Mouse (Mus musculus) right cerebral cortex, postnatal 10 days (tissue): Measurements from ENCODE around the gene Psenen.
A peak's percentile ranks its signal among the peaks of the same experiment; 100 is the strongest.

Experiments used
- DNase-seq, 2 experiments: peaks; one replicate each; pipeline ENCODE4 v3.0.0; 2021; ENCODE audit warnings: low spot score in 2 of 2

Psenen gene

DNA sequence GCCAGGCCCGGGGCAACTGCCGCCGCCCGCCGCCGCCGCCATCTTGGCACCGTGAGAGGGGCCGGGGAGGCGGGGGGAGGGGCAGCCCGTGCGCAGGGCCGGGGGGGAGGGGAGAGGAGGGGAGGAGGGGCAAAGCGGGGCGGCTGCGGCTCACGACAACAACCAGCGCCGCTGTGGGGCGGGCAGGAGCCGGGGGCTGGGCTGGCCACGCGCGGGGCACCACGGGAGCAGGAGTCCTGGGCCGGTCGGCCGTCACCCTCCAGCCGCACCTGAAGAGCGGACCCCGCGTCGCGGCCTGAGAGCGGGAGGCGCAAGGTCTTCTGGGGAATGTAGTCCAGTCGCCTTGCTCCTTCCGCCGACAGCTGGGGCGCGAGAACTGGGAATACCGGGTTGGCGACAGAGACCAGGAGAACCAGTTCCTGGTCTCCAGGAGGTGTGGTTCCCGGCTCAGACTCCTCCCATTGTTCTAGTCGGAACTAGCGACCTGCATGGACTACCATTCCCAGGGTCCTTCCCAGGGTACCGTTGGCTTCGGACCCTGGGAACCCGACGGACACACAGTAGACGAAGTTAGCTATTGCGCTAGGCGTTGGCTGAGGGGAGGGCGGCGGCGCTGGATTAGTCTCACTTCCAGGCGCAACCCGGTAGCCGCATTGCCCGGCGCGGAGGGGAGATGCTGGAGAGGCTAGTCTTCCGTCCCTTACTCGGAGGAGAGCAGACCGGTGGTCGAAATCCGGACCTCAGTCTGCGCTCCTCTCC lies 25.4 kb upstream of the Psenen start, which contains the start of gene Kmt2b:
TSS of gene Kmt2b (minus strand) at position 51 of the 759 bp plus-strand sequence.
- peak; percentile 98 for DNase-seq

DNA sequence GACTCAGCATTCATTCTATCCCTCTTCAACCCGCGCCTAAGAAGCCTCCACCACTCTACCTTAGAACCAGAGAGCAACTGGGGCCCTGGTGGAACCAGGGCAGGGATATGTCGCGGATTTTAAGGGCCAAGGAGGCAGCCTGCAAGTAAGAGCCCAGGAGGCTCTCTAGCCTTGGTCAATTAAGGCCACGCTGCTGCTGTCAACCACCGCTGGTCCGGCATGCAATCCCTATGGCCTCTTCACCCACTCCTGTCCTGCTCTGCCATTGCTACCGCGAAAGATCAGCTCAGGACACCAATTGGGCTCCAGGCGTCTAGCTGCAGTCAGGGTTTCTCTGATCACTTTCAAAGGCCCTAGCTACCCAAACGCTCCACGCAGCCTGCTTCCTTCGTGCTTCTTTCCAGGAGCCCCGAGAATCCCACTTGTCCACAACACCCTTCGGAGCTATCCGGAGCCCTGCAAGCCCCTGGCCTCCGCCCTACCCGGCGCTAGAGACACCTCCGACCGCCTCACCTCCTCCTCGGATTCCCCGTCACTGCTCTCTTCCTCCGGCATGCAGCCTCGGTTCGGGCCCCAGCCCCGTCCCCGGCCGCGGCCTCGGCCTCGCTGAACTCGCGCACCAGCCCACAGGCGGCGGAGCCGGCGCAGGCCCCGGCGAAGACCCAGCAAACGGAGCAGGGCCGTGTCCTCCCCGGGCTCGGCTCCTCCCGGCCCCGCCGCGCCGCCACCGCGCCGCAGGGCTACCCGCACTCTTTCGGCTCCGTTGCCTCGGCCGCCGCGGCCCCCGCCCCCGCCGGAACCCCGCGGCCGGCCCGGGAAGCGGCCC lies 24.6 kb upstream of the Psenen start:
- peak in 1 of 2 experiments; percentile 60 for DNase-seq

DNA sequence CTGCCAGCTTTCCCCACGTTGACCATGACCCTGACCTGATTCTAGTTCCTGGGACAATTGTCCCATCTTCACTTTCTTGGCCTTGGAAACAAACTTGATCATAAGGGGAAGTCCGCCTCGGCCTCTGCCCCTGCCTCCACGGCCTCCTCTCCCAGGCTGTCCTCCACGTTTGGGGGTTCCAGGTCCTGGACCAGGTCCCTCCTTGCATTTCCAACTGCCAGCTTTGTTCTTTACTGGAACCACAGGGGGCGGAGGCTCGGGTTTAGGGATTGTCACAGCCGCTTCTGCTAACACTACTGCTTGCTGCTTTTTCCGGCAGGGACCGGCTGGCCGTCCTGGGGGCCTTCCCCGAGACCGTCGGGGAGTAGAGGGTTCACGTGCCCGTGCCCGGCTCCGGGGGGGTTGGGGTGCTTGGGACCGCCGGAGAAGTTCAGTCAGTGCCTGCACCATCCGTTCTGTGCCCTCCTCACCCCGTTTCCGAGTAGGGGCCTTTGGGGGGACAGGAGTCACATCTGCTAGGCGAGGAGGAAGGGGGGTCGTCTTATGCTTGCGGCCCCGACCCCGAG lies 23.1 kb upstream of the Psenen start:
- DNase-seq = no peak

DNA sequence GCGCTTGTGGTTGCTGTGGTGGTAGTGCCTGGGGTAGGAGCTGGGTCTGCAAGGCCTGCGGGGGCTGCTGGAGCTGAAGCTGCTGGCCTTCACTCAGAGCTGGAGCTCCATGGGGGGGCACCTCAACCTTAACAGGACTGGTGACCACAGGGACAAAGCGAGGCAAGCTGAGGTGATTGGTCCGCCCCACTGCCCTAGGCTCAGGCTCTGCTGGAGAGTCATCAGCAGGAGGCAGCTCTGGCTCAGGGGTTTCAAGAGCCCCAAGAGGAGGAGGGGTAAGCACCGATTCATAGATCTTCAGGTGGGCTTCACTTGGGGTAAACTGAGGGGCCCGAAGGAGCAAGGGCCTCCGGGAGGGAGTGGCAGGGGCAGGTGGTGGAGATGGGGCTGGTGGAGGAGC lies 21.7 kb upstream of the Psenen start:
- no peak for DNase-seq

GRCm38 (mm10) chr7:30584339-30584738 lies 20.9 kb upstream of the Psenen start:
- no peak for DNase-seq

GRCm38 (mm10) chr7:30581547-30581946 lies 18.1 kb upstream of the Psenen start:
- DNase-seq = no peak

DNA sequence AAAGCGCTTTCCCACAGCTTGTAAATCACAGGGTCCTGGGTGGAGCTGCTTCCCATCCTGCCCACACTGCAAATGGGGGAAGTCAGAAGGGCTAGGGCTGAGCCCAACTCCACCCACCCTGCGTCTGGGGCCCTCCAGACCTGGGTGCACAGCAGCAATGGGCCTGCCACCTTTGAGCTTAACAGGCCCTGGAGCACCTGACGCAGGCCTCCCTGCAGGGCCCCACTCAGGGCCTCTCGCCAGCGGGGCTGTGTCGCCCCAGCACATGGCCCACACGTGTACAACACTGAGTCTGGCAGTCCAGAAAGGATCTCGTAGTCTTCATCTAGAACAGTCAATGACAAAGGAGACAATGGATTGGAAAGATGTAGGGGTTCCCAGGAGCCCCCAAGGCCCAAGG lies 16.5 kb upstream of the Psenen start:
- DNase-seq = no peak

- DNase-seq = no peak
Measured at GRCm38 (mm10) chr7:30572969-30573368, 9.5 kb upstream of the Psenen start.

DNA sequence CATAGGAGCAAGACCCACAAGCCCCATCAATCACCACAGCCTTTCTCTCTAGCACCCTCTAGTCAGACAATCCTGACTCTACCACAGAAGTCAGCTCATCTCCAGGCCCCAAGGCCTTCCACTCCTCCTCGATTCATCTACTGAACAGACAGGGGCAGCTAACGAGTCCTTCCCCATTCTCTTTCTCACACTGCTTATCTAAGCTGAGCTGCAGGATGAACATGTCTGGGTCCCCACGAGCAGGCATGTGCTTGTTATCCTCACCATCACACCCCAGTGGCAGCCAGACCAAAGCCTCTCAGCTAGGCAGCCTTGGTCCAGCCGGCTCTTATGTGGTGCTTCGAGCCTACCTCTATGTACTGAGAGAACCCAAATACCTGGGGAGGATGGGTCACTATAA lies 9.0 kb upstream of the Psenen start:
- DNase-seq = no peak

DNA sequence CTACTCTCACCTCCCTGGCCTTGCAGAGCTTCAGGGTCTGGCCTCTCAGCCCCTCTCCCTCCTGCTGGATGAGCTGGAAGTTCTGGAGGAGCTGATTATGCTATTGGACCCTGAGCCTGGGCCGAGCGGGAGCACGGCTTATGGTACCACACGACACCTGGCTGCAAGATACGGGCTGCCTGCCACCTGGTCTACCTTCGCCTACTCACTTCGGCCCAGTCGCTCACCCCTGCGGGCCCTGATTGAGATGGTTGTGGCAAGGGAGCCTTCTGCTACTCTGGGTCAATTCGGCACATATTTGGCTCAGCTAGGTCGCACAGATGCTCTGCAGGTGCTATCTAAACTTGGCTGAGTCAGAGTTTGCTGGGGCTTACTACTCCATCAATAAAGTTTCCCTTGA lies 4.1 kb upstream of the Psenen start:
- DNase-seq = no peak

GRCm38 (mm10) chr7:30566033-30566432 lies 2.6 kb upstream of the Psenen start:
- no peak for DNase-seq

- no peak for DNase-seq
Measured at GRCm38 (mm10) chr7:30564970-30565571, 1.6 kb upstream of the Psenen start, which contains the start of gene Igflr1. Gene Igflr1 (plus strand): TSS chr7:30565427.

DNA sequence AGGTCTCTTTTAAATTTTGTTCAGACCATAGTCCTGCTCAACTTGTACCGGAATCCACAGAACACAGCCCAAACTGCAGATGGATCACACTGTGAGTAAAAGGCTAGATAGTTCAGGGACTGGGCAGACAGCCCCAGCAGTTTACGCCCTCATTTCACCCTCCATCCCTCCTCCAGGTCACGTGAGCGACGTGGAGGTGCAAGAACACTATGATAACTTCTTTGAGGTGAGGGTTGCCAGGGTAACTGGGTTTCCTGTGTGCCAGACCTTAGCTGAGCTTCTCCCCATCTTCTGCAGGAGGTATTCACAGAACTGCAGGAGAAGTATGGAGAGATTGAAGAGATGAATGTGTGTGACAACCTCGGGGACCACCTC lies 466 bp upstream of the Psenen start:
- DNase-seq = no peak

DNA sequence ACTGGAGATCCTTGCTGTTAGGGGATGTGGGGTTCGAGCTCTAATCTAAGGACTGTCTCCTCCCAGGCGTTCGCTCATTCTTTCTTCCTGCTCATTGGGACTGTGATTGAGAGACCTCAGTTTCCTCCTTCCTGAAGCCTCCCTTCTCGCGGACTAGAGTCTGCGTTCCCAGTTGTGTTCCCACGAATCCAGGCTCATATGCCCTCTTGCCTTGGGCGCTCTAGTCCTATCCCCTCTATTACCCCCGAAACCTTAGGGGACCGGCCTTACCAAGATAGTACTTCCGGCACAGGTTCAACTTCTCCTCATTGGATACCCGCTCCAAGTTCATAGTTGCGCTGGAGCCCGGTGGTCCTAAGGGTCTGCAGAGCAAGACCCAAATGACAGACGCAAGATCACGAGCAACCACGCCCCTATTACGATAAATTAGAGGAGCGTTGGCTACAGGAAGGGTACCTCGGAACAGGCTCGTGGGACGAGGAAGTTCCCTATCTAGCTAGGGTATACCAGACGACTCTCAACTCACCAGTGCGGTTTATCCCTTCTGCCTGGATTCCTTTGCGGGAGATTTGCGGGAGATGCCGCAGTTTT lies 806 bp downstream of the Psenen start:
- no peak for DNase-seq

- DNase-seq = no peak
Measured at GRCm38 (mm10) chr7:30560296-30560695, 3.1 kb downstream of the Psenen start.

DNA sequence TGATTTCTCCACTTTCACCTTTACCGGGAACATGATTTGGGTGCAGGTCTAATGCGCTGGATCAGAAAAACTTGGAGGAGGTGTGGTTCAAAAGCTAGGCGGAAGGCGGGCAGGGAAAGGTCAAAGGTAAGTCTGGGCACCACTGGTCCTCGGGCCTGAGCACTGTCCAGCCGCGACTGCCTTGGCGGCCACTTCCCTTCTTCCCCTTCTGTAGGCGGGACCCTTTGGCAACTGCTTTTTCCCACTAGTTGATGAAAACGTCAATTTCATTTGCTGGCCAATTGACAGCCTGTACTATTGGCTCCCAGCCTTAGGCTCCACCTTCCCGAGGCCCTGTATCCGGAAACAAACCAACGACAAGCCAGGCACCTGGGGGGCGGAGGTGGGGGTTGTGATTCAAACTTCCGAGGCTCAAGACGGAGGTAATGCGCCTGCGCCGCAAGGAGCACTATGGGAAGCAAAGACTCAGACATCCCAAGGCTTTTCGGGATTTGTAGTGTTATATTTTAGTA lies 3.9 kb downstream of the Psenen start, which contains the start of gene Lin37:
TSS of gene Lin37 (minus strand) at position 396 of the 512 bp plus-strand sequence.
- DNase-seq = peak; percentile 99

DNA sequence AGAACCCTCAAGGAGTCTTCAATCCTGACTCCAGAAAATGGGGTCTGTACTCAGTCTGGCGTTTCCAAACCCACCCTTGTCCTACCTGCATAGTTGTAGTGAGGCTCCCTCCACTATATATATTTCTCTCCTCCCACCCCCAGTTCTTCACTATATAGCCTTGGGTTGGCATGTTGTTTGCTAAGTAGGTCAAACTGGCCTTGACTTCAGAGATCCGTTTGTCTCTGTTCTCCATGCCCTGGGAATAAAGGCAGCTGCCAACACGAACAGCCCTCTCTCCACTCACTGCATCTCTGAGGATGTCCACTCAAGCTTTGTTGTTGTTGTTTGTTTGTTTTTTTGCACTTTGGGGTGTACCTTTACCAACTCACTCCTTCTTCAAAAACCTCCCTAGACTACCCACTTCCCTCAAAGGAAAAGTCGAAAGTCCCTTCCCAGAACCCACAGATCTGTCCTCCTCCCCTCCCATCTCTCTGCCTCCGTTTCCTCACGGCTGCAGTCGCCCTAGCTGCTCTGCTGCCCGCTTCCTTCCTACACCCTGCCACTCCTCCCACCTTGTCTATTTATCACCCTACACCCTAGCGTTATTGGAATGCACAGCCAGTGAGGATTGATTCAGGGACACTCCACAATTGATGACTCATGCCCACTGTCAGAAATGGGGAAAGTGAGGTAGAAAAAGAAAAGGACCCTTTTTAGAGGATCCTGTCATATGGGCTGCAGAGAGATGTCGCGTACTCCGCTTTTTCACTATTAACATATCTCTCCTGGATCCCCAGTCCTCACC lies 4.6 kb downstream of the Psenen start:
- DNase-seq = no peak

DNA sequence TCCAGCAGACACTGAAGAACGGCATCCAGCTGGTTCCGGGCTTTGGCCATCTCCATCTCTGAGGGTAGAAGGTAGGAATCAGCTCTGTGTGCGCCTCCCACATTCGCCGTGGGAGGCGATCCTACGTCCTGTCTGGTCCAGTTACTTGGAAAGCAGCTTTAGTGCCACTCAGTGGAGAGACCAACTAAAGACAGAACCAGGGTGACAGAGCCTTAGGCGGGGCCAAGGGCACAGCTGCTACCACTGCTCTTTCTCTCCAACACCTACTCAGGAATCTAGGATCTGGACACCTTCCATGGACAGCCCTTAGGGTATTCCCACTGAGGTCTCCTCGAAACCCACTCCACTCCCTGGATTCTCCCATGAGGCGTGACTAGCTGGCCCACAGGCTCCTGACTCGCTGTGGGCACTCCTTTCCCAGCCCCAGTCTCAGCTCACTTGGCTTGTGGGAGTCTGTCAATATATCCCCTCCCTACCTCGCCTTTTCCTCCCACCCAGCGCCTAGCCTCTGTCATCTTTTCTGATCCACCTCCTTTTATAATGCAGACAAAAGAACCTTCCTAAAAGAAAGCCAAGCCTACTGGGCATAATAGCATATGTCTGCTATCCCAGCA lies 5.4 kb downstream of the Psenen start:
- no peak for DNase-seq

DNA sequence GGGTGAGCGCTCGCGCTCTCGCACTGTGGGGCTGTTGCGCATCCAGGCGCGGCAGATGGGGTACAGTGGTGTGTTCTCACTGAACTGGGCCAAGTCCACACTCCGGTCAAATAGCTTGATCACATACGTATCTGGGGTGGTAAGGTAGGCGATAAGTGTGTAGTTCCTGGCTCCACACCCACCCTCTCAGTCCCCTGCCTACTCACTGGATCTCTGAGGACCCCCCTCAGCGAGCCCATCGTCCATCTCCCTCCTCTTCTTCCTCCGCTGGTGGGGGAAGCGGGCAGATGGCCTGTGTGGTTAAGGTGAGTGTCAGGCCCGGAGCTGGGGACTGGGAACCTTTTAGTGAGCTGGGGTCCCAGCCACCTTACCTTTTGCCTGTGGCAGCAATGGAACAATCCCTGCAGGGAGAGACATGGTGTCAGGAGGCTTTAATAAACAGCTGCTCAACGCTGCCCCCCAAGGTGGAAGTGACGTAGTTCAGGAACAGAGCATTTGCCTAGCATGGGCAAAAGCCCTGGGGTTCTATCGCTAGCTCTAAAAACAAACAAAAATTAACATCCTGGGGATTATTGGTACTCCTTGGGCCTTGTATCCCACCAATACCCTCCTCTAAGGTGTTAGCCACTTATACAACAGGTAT lies 6.4 kb downstream of the Psenen start:
- peak in 1 of 2 experiments; percentile 33 for DNase-seq
